Mouse (Mus musculus) T-helper 1 cell (primary cell): ENCODE measurements around the gene Tbxa2r.

ENCODE experiments used
- in situ Hi-C: fragments of 300-600 bp; cut with MboI, MseI; formaldehyde crosslinking; loops from one replicate; pipeline ENCODE4 v1.15.1; 2025; ENCODE audit warnings: high pct_unique_total_duplicates

Gene Tbxa2r

GRCm38 (mm10) chr10:81319741-81320549 lies 8.6 kb upstream of the Tbxa2r start:
- in situ Hi-C loops = no loop called here

DNA sequence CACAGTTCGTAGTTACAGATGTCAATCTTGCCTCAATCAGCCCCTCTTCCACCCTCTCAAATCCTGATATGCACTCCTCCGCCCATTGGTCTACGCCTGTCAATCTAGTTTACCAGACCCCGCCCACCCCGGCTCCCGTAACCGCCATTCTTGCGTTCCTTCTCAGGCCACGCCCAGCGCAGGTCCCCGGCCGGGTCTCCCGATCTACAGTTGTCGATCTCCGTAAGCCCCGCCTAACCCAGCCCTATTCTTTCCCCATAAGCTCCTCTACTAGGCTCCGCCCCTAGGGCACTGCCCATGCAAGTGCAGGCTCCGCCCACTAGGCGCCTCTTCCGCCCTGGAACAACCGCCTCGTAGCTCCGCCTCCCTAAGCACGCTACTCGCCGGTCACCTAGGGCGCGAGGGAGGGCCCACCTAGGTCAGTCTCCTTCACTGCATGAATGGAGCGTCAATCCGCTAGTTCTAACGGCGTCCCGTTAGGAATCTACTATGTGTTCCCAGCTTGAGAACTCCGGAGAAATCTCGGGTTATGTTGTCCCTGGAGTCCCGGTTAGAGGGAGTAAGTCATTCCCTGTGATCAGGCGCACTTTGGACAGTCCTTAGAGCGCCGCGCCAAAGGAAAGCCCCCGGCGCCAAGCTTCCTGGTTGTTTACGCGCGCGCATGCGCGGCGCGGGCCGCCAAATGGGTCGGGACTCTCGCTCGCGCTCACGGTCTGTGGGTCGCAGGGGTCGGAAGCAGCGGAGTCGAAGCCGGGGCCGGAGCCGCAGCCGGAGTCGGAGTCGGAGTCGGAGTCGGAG lies 7.8 kb upstream of the Tbxa2r start, which contains the start of gene Cactin:
Cactin (plus strand) TSS at position 554 of the 798 bp plus-strand sequence.
- in situ Hi-C loops = no loop called here

- in situ Hi-C loops = no loop called here
Observed at GRCm38 (mm10) chr10:81321436-81321835, 7.1 kb upstream of the Tbxa2r start.

DNA sequence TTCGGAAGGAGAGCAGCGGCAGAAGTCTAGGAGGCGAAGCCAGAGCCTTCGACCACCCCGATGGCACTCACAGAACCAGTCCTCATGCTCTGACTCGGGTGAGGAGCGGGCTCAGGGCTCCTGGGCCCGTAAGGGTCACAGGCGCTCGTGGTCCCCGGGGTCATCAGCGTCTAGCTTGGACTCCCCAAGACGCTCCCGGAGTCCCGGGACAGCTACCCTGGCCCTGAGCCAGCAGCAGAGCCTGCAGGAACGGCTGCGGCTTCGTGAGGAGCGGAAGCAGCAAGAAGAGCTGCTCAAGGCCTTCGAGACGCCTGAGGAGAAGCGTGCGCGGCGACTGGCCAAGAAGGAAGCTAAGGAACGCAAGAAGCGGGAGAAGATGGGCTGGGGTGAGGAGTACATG lies 6.1 kb upstream of the Tbxa2r start:
- in situ Hi-C loops = no loop called here

- in situ Hi-C loops = no loop called here
Observed at GRCm38 (mm10) chr10:81323141-81323775, 5.3 kb upstream of the Tbxa2r start.

GRCm38 (mm10) chr10:81323791-81324530 lies 4.6 kb upstream of the Tbxa2r start:
- in situ Hi-C loops = no loop called here

GRCm38 (mm10) chr10:81325176-81325575 lies 3.4 kb upstream of the Tbxa2r start:
- in situ Hi-C loops = no loop called here

- in situ Hi-C loops = no loop called here
Observed at GRCm38 (mm10) chr10:81325781-81326180, 2.8 kb upstream of the Tbxa2r start.

DNA sequence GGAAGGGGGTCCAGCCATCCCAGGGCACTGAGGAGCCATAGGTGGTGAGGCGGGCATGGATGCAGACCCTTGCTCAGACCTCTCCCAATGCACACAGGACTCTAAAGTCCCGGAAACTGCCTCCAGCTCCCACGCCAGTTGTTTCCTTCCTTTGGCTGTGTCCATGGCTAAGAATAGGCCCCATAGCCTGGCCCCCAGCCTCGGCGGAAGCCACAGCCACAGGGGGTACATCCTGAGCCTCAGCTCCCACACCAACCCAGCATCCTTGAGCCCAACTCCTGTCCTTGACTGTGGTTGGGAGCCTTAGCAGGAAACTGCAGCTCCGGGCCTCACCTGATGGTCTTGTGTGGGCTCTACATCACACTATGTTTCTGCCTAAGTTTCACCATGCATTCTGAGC lies 1.7 kb upstream of the Tbxa2r start:
- in situ Hi-C loops = no loop called here

- in situ Hi-C loops = no loop called here
Observed at GRCm38 (mm10) chr10:81327959-81328358, 572 bp upstream of the Tbxa2r start.

- in situ Hi-C loops = no loop called here
Observed at GRCm38 (mm10) chr10:81329194-81329975, 854 bp downstream of the Tbxa2r start.

- in situ Hi-C loops = no loop called here
Observed at GRCm38 (mm10) chr10:81330007-81330406, 1.5 kb downstream of the Tbxa2r start.

GRCm38 (mm10) chr10:81332277-81332676 lies 3.7 kb downstream of the Tbxa2r start:
- in situ Hi-C loops = no loop called here

DNA sequence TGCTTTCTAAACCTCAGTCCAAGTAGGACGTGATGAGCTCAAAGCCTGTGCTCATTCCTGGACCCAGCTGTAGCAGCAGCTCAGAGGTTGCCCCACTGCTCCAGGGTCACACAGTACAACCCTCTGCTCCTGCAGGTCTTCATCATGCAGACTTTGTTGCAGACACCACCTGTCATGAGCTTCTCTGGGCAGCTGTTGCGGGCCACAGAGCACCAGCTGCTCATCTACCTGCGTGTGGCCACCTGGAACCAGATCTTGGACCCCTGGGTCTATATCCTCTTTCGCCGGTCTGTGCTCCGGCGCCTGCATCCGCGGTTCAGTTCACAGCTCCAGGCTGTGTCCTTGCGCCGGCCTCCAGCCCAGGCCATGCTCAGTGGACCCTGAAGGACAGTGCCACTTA lies 5.8 kb downstream of the Tbxa2r start:
- in situ Hi-C loops = no loop called here

- in situ Hi-C loops = no loop called here
Observed at GRCm38 (mm10) chr10:81335393-81336340, 7.1 kb downstream of the Tbxa2r start.

- in situ Hi-C loops = no loop called here
Observed at GRCm38 (mm10) chr10:81336558-81336957, 8.0 kb downstream of the Tbxa2r start.

- in situ Hi-C loops = no loop called here
Observed at GRCm38 (mm10) chr10:81340551-81341332, 12.2 kb downstream of the Tbxa2r start.

DNA sequence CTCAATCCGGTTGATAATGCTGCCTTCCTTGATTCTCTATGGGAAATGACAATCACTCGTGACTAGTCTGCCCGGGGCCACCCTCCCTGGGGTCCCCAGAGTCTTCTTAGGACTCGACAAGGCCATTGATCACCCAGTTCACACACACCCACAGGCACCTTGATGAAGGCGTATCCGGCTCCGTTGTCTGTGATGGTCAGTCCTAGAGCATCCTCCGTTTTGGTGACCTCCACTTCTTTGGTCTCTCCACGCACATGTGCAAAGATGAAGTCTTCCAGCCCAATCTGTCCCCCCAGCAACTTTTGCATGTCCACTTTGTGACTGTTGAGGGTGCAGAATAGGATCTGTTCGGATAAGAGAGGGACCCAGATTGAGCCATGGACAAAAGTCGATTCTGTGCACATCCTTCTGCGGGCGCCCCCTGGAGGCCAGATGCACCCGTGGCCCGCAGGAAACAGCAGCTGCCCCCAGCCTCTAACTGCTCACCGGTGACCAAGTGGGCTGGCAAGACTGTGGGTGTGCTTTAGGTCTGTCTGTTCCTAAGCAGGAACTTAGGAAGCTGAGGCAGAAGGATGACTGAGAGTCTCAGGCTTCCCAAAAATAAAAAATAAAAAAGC lies 12.9 kb downstream of the Tbxa2r start:
- in situ Hi-C loops = no loop called here
